ENCODE assay signal across 16 mouse cellular contexts in genomic region chr4:119748341-119748740, GRCm38 (mm10).
DNase-seq lines count a peak whose midpoint lies in the region.
"Had no signal": no experiment of that assay in that cellular context is flagged by ENCODE, and none has a peak within 500 bp of the region (broad histone marks: within the 10 kb centered on the region; RNA-seq: fewer than 3 reads in every experiment).

No protein-coding gene starts in this region.

- peak; percentile 71 for DNase-seq in heart, adult 11 months
- no peak for DNase-seq in heart, adult 9 months (ENCODE audit: low spot score in 2 of 2)
- peak; percentile 30 for DNase-seq in layer of hippocampus, adult 9-11 months
- DNase-seq in layer of hippocampus, adult 9-10 months (ENCODE audit: low spot score), result no peak
- peak; percentile 57 for DNase-seq in brain, adult 2 months (ENCODE audit: low read depth, low spot score)
- no peak for DNase-seq in retina, postnatal 1 day
- DNase-seq: adrenal gland, adult 2 months; adrenal gland, adult 8-10 months; adrenal gland, postnatal 10 days; adrenal gland, postnatal 14 days; adrenal gland, postnatal 25 days; B cell, adult 2 months; cerebellum, adult 11 months; cerebellum, adult 11-12 months; cerebellum, adult 18-20 months; cerebellum, adult 2 months had no signal

Comparison
In these comparisons a context has a peak if more than half of its experiments do, and no peak if none do; other contexts are left out.
1. DNase-seq: peak in heart, adult 11 months (single experiment), layer of hippocampus, adult 9-11 months (single experiment) and brain, adult 2 months (single experiment); none in heart, adult 9 months (0 of 2), layer of hippocampus, adult 9-10 months (single experiment) and retina, postnatal 1 day (single experiment).